Mouse (Mus musculus) adrenal gland, postnatal 4 days (tissue): Measurements from ENCODE around the gene Olfr20. TPM values are rescaled to one million over a fixed set of nuclear protein-coding genes. Genes with fewer than 3 reads are reported as not detected.
"Not testable (repeated sequence)": the region's sequence is repeated elsewhere in the genome, so short reads cannot be mapped to it uniquely, and the experiment has no call there.

ENCODE experiments used
- DNase-seq, 2 experiments: peaks; one replicate each; pipeline ENCODE4 v3.0.0; 2021 to 2022; ENCODE audit warnings: low spot score in 2 of 2, mixed read lengths in 2 of 2
- long read RNA-seq, 2 experiments: library from polyadenylated mRNA; stranded (forward); transcript quantifications; one replicate each; pipeline ENCODE4 v2.0.0; 2021
- total RNA-seq, 2 experiments: library from RNA; stranded (reverse); gene quantifications; 2 replicates each; pipeline ENCODE4 v1.2.3; 2021

The Olfr20 gene
- total RNA-seq = not detected
- long read RNA-seq, experiment 1 = 0 reads
- long read RNA-seq, experiment 2 = 0 reads

- no peak for DNase-seq
Observed at GRCm38 (mm10) chr11:73350483-73350882, at the start of gene Olfr20. Gene Olfr20, plus strand, starts transcription at chr11:73350783.

- DNase-seq = no peak
Observed at GRCm38 (mm10) chr11:73303123-73303522, 47.5 kb upstream of the Olfr20 start.

DNA sequence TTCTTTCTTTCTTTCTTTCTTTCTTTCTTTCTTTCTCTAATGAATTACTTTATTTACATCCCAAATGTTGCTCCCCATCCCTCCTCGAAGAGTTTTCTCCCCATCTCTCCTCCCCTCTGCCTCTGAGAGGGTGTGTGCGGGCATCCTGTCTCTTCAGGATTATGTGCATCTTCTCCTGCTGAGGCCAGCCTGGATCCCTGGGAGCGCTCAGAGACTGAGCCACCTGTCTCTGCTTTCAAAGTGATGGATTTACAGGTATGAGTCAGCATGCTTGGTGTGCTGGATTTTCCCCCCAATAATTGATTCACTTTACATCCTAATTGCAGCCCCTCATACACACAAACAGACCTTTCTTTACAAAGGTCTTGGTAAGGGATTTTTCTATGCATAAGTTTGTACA, 34.6 kb upstream of the Olfr20 start:
- no peak for DNase-seq

DNA sequence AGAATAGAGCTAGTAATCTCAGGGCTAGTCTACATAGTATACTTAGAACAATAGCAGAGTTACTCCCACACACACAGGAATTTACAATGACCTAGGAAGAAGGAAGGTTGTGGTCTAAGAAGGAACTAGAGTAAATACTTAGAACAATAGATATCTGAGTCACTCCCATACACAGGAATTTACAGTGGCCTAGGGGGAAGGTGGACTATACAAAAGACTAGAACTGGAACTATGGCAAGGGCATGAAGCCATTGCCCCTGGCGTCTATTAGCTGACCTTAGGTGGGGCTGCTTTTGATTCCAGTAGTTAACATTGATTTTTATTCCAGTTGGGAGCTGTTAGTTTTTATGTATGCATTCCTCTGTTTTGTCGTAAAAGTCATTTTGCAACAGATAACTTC, 32.0 kb upstream of the Olfr20 start:
- not testable (repeated sequence) for DNase-seq

- DNase-seq = not testable (repeated sequence)
Observed at GRCm38 (mm10) chr11:73321064-73321463, 29.5 kb upstream of the Olfr20 start.

GRCm38 (mm10) chr11:73323906-73324830, 26.4 kb upstream of the Olfr20 start:
- DNase-seq = no peak

- no peak for DNase-seq
Observed at GRCm38 (mm10) chr11:73326485-73326886, 24.1 kb upstream of the Olfr20 start.

DNA sequence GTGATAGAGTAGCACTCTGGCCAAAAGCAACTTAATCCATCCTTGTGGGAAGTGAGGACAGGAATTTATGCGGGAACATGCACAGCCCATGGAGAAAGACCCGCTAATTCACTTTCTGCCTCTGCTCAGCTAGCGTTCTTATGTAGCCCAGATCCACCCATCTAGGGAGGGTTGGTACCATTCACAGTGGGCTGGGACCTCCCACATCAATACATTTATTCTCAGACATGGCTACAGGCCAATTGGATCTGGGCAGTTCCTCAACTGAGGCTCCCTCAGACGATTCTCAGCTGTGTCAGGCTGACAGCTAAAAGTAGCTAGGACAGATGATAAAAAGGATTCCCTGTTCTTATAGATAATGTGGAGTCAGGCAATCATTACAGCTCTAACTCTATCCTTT, 23.2 kb upstream of the Olfr20 start:
- DNase-seq = no peak

- no peak for DNase-seq
Observed at GRCm38 (mm10) chr11:73329442-73329841, 21.1 kb upstream of the Olfr20 start, which contains the start of the genes Aspa, Gm49340 and Spata22. Gene Aspa, minus strand, starts transcription at chr11:73329596. Gene Gm49340, plus strand, starts transcription at chr11:73329741. Gene Spata22, plus strand, starts transcription at chr11:73329741.

DNA sequence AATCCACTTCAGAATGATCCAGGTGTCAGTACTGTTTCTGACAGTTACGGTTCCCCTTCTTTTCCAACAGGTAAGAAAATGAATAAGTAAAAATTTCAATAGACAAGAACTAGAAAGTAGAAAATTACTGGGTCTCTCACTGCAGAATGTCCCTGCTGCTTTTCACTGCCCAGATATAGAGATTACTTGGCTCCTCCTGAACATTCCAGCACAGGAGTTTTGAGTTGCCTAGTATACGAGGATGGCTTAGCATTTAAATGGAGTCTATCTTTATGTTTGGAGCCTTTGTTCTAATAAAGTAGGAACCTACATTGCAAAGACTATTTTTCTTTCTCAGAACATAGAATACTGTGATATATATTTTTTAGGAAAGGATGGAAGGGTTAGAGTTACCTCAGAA, 17.2 kb upstream of the Olfr20 start:
- no peak for DNase-seq

DNA sequence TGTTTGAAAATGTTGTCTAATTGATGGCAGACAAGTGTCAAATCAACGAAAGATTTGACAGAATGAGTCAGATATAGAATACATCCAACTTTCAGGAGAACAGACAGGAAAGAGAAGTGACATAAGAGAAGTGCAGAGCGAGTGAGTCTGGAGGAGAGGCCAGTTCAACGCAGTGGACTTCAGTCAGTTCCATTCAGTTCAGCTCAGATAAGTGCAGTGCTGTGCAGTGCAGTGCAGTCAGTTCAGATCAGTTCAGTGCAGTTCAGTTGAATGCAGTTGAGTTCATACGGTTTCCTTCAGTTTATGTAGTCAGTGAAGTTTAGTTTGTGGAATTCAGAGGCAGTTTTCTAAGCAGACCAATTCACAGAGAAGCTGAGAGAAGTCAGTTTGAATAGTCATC, 13.7 kb upstream of the Olfr20 start:
- DNase-seq = no peak

- DNase-seq = no peak
Observed at GRCm38 (mm10) chr11:73370946-73371345, 20.4 kb downstream of the Olfr20 start, which contains the start of gene Olfr376. Gene Olfr376, plus strand, starts transcription at chr11:73371246.

GRCm38 (mm10) chr11:73395374-73395773, 44.8 kb downstream of the Olfr20 start:
- DNase-seq = no peak

DNA sequence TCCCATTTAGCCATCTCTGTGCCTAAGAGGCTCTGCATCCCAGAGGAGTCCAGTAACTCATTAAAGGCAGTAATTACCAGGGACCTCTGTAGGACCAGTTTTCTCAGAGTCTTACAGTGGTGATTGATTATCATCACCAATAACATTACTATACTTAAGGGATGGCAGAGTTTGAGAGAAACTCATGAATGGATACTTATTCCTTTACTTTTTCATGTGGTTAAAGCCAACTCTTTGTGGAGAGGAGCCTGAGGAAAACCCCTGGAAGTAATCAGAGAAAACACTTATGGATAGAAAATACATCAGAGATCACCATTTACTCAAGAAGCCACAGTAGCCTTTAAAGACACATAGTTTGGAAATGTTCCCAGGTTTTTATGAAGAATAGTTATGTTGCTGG, 48.9 kb downstream of the Olfr20 start, which contains the start of gene Olfr1:
TSS of gene Olfr1 (minus strand) at position 101 of the 400 bp plus-strand sequence.
- no peak for DNase-seq

Other genes starting within 250 kb of the Olfr20 start
- 1 to 10 TPM; 4.6 to 5.9 TPM for gene Haspin, start 212.5 kb upstream of the Olfr20 start, total RNA-seq
- 1 to 10 TPM; 1.8 to 2.7 TPM for gene P2rx5, start 190.4 kb upstream of the Olfr20 start, total RNA-seq
- 10 to 100 TPM; 60.5 to 72.1 TPM for gene Emc6, start 173.7 kb upstream of the Olfr20 start, total RNA-seq
- 10 to 100 TPM; 74.0 to 82.4 TPM for gene Tax1bp3, start 173.7 kb upstream of the Olfr20 start, total RNA-seq
- 10 to 100 TPM; 19.1 to 19.4 TPM for gene Ctns, start 151.7 kb upstream of the Olfr20 start, total RNA-seq
- 1 to 10 TPM; 6.8 to 9.0 TPM for gene Shpk, start 151.3 kb upstream of the Olfr20 start, total RNA-seq
- under 1 TPM; 0.14 to 0.22 TPM for gene Trpv1, start 116.5 kb upstream of the Olfr20 start, total RNA-seq
- gene Trpv3, start 83.4 kb upstream of the Olfr20 start, total RNA-seq = under 1 TPM; 0.08 to 0.17 TPM
- gene Aspa, start 21.2 kb upstream of the Olfr20 start, total RNA-seq = 10 to 100 TPM in 1 of 2 experiments, 1 to 10 TPM in 1; 7.7 to 12.0 TPM
- gene Gm49340, start 21.0 kb upstream of the Olfr20 start, total RNA-seq = not detected
- gene Spata22, start 21.0 kb upstream of the Olfr20 start, total RNA-seq = under 1 TPM; 0.22 to 0.56 TPM
- not detected for gene Olfr376, start 20.5 kb downstream of the Olfr20 start, total RNA-seq
- not detected for gene Olfr1, start 48.8 kb downstream of the Olfr20 start, total RNA-seq
- not detected for gene Olfr378, start 77.7 kb downstream of the Olfr20 start, total RNA-seq
- not detected for gene Olfr380, start 106.7 kb downstream of the Olfr20 start, total RNA-seq
- gene Olfr381, start 140.8 kb downstream of the Olfr20 start, total RNA-seq = not detected
- gene Olfr382, start 166.4 kb downstream of the Olfr20 start, total RNA-seq = not detected
- not detected for gene Olfr385, start 242.2 kb downstream of the Olfr20 start, total RNA-seq
- not detected for gene Olfr384, start 247.8 kb downstream of the Olfr20 start, total RNA-seq